Mouse (Mus musculus) liver, adult 2 months (tissue): Measurements from ENCODE around the gene Ebf1.

ENCODE experiments used
- CTCF ChIP-seq: fragments of 200-500 bp; IDR thresholded peaks from 2 replicates; pipeline ENCODE4 v1.5.1; 2011; ENCODE audit warnings: low read depth, low read length, control low read depth
- POLR2A ChIP-seq: fragments of 200-500 bp; IDR thresholded peaks from 2 replicates; pipeline ENCODE4 v1.6.1; 2011; ENCODE audit warnings: low read length, control low read depth; ENCODE audit not compliant: insufficient read depth; ENCODE audit errors: extremely low read depth

DNA sequence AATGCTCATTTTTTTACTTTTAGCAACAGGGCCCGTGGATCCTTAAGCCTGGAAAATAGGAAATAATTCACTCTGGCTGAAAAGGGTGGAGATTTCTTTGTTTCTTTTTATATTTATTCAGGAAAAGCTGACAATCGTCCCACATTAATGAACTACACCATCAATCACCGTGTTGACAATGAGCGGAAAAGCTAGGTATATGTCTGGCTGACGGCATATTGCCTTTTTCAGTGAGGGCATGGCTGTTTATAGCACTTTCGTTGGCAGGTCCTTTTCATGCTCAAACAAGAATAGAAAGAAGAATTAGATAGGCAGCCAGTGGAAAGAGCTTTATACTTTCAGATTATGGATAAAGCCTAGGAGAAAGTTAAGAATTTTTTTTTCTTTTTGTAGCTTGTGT, 99.8 kb downstream of the Ebf1 start:
- TF ChIP-seq CTCF, result no peak
- no peak for TF ChIP-seq POLR2A
